Mouse (Mus musculus): Measurements from ENCODE around the gene R3hcc1l.

- TF ChIP-seq CTCF (IDR thresholded peaks at IDR 0.05) (no peak), EP300 (IDR thresholded peaks at IDR 0.05; ENCODE audit: insufficient read depth, low read depth, low read length) (no peak)
These were observed 115.1 kb downstream of the R3hcc1l start for GRCm38 (mm10) chr19:42633650-42634049.

Data from heart, adult 2 months (tissue).